Mouse (Mus musculus) subcutaneous adipose tissue, adult 2 months (tissue): ENCODE data around the gene Tmem126b. TPM values are rescaled to one million over a fixed set of nuclear protein-coding genes. Genes with fewer than 3 reads are reported as not detected.

Experiments used
- polyA plus RNA-seq: library from polyadenylated mRNA; depleted of rRNA; stranded (reverse); fragments of >200 nt; gene quantifications from 2 replicates; pipeline ENCODE4 v1.2.3, GENCODE M21; 2012; ENCODE audit warnings: low replicate concordance; rRNA removed

Tmem126b gene
- 12.2 and 18.8 TPM in 2 replicates for polyA plus RNA-seq

GRCm38 (mm10) chr7:90475793-90476312 lies at the start of gene Tmem126b:
Tmem126b (minus strand) TSS chr7:90476001.

GRCm38 (mm10) chr7:90476313-90477245 lies 778 bp upstream of the Tmem126b start, which contains the start of gene Dlg2:
Dlg2 (plus strand) TSS chr7:90476672.

DNA sequence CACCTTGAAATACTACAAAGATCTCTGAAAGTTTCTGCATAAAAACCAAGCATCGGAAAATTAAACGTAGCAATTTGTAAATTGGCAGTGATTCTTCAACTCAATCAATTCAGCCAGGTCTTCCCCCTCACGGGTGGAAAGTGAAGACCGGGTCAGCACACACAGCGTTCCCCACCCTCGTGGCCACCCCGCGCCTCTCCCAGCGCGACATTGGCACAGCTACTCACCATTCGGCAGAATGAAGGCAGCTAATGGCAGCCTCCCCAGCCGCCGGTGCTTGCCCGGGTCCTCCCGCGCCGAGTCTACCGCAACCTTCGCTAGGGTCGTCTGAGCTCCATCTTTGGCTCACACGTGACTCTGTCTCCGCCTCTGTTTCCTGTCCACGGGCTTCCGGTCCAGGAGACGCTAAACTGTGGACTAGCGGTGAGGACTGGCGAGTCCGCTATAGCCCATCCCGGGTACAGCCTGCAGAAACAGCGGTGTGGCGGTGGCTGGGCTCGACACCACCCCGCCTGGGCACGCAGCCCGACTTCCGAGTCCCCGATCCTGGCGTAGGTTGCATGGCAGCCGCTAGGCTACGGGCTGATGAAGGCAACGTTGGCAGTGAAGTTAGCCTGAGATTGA lies 18.8 kb downstream of the Tmem126b start, which contains the start of gene Tmem126a:
Gene Tmem126a (minus strand): TSS at position 385 of the 624 bp plus-strand sequence.

GRCm38 (mm10) chr7:90442518-90443080 lies 33.2 kb downstream of the Tmem126b start, which contains the start of gene Crebzf:
Crebzf (plus strand) TSS chr7:90442729.

DNA sequence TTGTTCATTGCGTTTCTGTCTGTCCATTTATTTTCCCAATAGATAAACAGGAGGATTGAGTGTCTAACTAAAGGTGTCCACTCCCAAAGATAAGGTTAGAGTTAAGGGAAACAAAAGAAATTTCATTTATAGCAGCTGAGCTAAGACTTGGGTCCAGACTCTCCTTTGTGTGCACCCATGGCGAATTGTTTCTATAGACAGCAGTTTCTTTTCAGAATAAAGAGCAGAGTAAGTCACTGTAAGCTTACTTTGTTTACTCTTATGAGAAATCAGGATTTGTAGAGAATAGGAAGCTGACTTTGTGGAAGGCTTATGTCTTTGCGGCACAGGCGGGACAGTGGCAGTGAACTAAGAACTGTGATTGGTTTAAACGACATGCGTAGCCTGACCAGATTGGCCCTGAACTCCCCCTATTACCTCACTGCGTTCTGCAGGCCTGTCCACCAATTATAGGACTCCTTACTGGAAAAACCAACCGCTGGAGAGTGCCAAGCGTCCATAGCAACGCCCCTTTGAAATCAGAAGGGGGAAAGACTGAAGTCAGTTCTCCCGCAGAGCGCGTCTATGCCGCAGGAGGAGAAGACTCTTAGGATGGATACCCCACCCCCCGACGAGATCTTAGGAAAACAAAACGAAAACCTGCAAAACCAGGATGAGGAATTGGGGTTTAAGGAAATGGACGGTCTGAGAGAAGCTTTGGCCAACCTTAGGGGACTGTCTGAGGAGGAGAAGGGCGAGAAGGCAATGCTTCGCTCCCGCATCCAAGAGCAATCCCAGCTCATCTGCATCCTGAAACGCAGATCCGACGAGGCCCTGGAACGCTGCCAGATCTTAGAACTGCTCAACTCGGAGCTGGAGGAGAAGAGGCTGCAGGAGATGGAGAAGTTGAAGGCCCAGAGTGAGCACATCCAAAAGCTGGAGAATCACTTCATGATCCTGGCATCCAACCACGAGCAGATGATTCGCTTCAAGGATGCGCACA lies 49.5 kb downstream of the Tmem126b start, which contains the start of gene Ccdc89:
Gene Ccdc89 (plus strand): TSS at position 558 of the 982 bp plus-strand sequence.

Other genes with a start within 250 kb of the Tmem126b start
- gene Ccdc83, start 210.2 kb downstream of the Tmem126b start, polyA plus RNA-seq, result not detected in 2 replicates
- gene Sytl2, start 173.7 kb downstream of the Tmem126b start, polyA plus RNA-seq, result 3.1 and 5.7 TPM in 2 replicates
- 0.30 and 0.40 TPM in 2 replicates for gene Ccdc89, start 49.4 kb downstream of the Tmem126b start, polyA plus RNA-seq
- gene Crebzf, start 33.3 kb downstream of the Tmem126b start, polyA plus RNA-seq, result 23.4 and 52.3 TPM in 2 replicates
- gene Tmem126a, start 18.8 kb downstream of the Tmem126b start, polyA plus RNA-seq, result 35.5 and 54.3 TPM in 2 replicates
- 0.21 and 1.2 TPM in 2 replicates for gene Dlg2, start 671 bp upstream of the Tmem126b start, polyA plus RNA-seq